Mouse (Mus musculus) ES-Bruce4 (cell line): ENCODE data around the gene Sox2.

ENCODE experiments used
- CTCF ChIP-seq: IDR thresholded peaks from one replicate; pipeline ENCODE4 v1.8.1; 2011; ENCODE audit warnings: low read depth, low read length
- EP300 ChIP-seq: IDR thresholded peaks from 2 replicates; pipeline ENCODE4 v1.6.1; 2011; ENCODE audit warnings: low read depth, low read length; ENCODE audit not compliant: insufficient read depth
- POLR2A ChIP-seq: IDR thresholded peaks from one replicate; pipeline ENCODE4 v1.8.1; 2011; ENCODE audit warnings: low read length; ENCODE audit not compliant: insufficient read depth

DNA sequence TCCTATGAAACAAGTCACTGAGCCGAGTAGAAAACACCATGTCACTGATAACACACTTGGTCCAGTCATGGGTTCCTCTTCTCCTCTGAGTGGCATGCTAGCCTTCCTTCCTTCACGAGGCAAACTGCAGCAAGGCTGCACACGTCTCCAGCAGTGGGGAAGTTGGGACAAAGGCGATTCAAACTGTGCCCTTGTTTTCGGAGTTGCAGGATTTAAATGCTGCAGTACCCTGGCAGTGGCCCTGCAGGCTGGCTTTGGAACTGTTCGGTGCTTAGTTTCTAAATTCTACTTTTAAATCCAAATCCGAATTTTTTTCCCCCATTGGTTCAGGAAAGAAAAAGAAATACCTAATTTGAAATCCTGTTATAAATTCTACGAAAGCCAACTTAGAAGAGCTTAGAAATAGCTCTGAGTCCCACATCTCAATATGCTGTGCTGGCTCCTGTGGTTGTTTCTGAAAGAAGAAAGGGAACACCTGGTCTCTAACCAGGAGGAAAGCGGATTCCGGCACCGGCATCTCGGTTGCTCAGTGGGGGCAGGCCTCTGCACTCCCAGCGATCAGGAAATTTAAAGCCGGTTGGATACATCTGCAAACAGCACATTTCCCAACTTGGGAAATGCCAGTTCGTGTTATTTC lies 20.9 kb downstream of the Sox2 start:
- TF ChIP-seq CTCF (no peak), POLR2A (no peak), EP300 (no peak)
